30 mouse cellular contexts compared by ENCODE assay signal in the genomic region with DNA sequence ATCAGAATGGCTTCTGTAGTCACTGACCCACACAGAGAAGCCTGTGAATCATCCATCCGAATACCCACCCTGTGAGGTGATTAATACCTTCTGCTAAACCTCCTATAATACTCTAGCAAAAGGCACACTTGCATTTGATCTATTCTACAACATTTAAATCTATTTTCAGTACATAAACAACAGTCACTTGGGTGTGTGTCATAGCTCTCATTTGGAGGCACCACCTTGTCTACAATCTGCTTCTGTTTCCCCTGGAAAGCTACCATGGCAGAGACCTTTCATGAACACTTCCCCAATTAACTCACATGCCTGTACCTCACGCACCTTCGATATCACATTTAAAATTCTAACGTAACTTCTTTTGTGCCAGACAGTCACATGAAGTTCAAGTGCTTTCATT.
"Had no signal": no experiment of that assay in that cellular context is flagged by ENCODE, and none has a peak within 500 bp of the region (broad histone marks: within the 10 kb centered on the region; RNA-seq: fewer than 3 reads in every experiment).

No protein-coding gene starts in this region.

- H3K4me3 ChIP-seq: heart, adult 2 months; heart, embryonic 10.5 days; heart, embryonic 12.5 days; heart, embryonic 13.5 days; heart, embryonic 15.5 days; hindbrain, embryonic 10.5 days; hindbrain, embryonic 12.5 days; hindbrain, embryonic 13.5 days; hindbrain, embryonic 15.5 days; intestine, embryonic 15.5 days; kidney, embryonic 15.5 days; left cerebral cortex, adult 2 months had no signal

- H3K27ac ChIP-seq: heart, adult 2 months; heart, embryonic 10.5 days; heart, embryonic 13.5 days; heart, embryonic 15.5 days; hindbrain, embryonic 10.5 days; hindbrain, embryonic 12.5 days; hindbrain, embryonic 13.5 days; hindbrain, embryonic 14.5 days; hindbrain, embryonic 15.5 days; hindbrain, postnatal 0 days; intestine, embryonic 15.5 days; kidney, embryonic 15.5 days; kidney, postnatal 0 days had no signal

- DNase-seq: heart, adult 2 months; heart, postnatal 10 days; heart, postnatal 14 days; heart, postnatal 36 days; heart, postnatal 4 days; kidney, adult 11 months; kidney, adult 18-20 months; kidney, adult 2 months; kidney, adult 8-10 months; kidney, adult 9 months; kidney, postnatal 10 days; kidney, postnatal 14 days; kidney, postnatal 25 days; kidney, postnatal 36 days; kidney, postnatal 4 days; layer of hippocampus, postnatal 36 days had no signal
